Mouse (Mus musculus) heart, adult 2 months (tissue): ENCODE data around the gene Olfr172.

ENCODE experiments used
- CTCF ChIP-seq: fragments of 200-600 bp; IDR thresholded peaks from 2 replicates; pipeline ENCODE4 v1.8.1; 2022; ENCODE audit warnings: antibody characterized with exemption, mild to moderate bottlenecking, moderate library complexity
- EP300 ChIP-seq: fragments of 200-500 bp; IDR thresholded peaks from 2 replicates; pipeline ENCODE4 v1.6.1; 2011; ENCODE audit warnings: low read depth, low read length, control low read depth; ENCODE audit not compliant: insufficient read depth

DNA sequence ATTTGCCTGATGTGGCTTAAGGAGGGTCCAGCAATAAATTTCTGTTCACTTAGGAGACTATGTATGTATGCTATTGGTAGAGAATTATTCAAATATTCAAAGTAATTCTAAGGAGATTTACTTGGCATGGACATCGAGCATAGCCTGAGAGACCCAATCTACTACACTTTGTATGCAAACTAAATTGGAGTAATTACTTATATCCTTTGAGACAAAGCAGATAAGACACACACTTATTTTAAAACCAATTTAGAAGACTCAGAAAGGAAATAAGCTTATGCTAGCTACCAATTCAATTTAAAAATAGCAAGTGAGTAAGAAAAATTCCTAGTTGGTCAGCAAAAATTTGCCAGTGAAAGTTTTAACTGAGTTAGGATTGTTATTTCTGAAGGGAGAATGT, at the start of gene Olfr172:
- TF ChIP-seq CTCF: no peak
- no peak for TF ChIP-seq EP300
